10 mouse cellular contexts compared by ENCODE assay signal in genomic region chr12:86879446-86880085, GRCm38 (mm10). TPM values are rescaled to one million over a fixed set of nuclear protein-coding genes. Genes with fewer than 3 reads are reported as not detected.
DNase-seq lines count a peak whose midpoint lies in the region; ATAC-seq and TF ChIP-seq lines count a peak whose summit lies in the region.
"Had no signal": no experiment of that assay in that cellular context is flagged by ENCODE, and none has a peak within 500 bp of the region (broad histone marks: within the 10 kb centered on the region; RNA-seq: fewer than 3 reads in every experiment).

No protein-coding gene starts in this region.

- peaks cover 14% of the 10 kb centered on the region for H3K4me1 ChIP-seq in stomach, embryonic 14.5 days (ENCODE audit: control insufficient read depth, insufficient read depth, low read length)
- H3K4me1 ChIP-seq in stomach, postnatal 0 days (replicated peaks; ENCODE audit: control insufficient read depth, insufficient read depth), result peaks cover 2% of the 10 kb centered on the region; the same call in 1 of the 2 replicates
- H3K4me1 ChIP-seq in hindbrain, embryonic 16.5 days (ENCODE audit: control insufficient read depth, insufficient read depth, low read depth, low read length), result peaks cover 20% of the 10 kb centered on the region
- peaks cover 9% of the 10 kb centered on the region; the same call in 1 of the 2 replicates for H3K4me1 ChIP-seq in cerebellum, adult 2 months (ENCODE audit: control insufficient read depth, insufficient read depth, low read length)

- ATAC-seq in stomach, embryonic 14.5 days (ENCODE audit: insufficient number of reproducible peaks, insufficient read depth, low FRiP score, low read depth), result no peak
- ATAC-seq in stomach, postnatal 0 days (ENCODE audit: low FRiP score, low TSS enrichment), result no peak
- ATAC-seq in hindbrain, embryonic 16.5 days, result no peak

- H3K4me2 ChIP-seq in stomach, embryonic 14.5 days (replicated peaks; ENCODE audit: low read depth, low read length), result no peak overlapping the region
- H3K4me2 ChIP-seq in stomach, postnatal 0 days (replicated peaks; ENCODE audit: low read depth), result no peak overlapping the region
- peak overlapping the region; percentile 65 for H3K4me2 ChIP-seq in hindbrain, embryonic 16.5 days (ENCODE audit: low read length)

- H3K9me3 ChIP-seq in stomach, embryonic 14.5 days (ENCODE audit: control insufficient read depth, low read depth, low read length), result no peaks in the 10 kb centered on the region
- no peaks in the 10 kb centered on the region for H3K9me3 ChIP-seq in stomach, postnatal 0 days (ENCODE audit: control insufficient read depth, low read length)
- H3K9me3 ChIP-seq in hindbrain, embryonic 16.5 days (ENCODE audit: control insufficient read depth, low read length), result no peaks in the 10 kb centered on the region

- H3K4me3 ChIP-seq in stomach, embryonic 14.5 days (ENCODE audit: low read depth, low read length), result no peak overlapping the region
- no peak overlapping the region for H3K4me3 ChIP-seq in stomach, postnatal 0 days (ENCODE audit: low read depth, low read length)
- H3K4me3 ChIP-seq in hindbrain, embryonic 16.5 days (ENCODE audit: low read length), result peak overlapping the region; percentile 33
- H3K4me3 ChIP-seq in cerebellum, adult 2 months (replicated peaks; ENCODE audit: insufficient read depth, low read depth, low read length), result no peak overlapping the region

- peaks cover 4% of the 10 kb centered on the region for H3K36me3 ChIP-seq in stomach, embryonic 14.5 days (ENCODE audit: control insufficient read depth, insufficient read depth, low read length)
- H3K36me3 ChIP-seq in stomach, postnatal 0 days (ENCODE audit: control insufficient read depth, insufficient read depth, low read length), result peaks cover 4% of the 10 kb centered on the region; the same call in 1 of the 2 replicates
- no peaks in the 10 kb centered on the region for H3K36me3 ChIP-seq in hindbrain, embryonic 16.5 days (ENCODE audit: control insufficient read depth, insufficient read depth, low read length)

- TF ChIP-seq EP300 in stomach, postnatal 0 days (optimal IDR thresholded peaks at IDR 0.05), result no peak

- H3K27ac ChIP-seq in stomach, embryonic 14.5 days (ENCODE audit: low read length), result 0 out of 2 replicates have a peak overlapping the region, but pooled peaks have one; percentile 15
- H3K27ac ChIP-seq in stomach, postnatal 0 days (replicated peaks), result no peak overlapping the region
- peak overlapping the region; percentile 61 for H3K27ac ChIP-seq in hindbrain, embryonic 16.5 days (ENCODE audit: low read depth, low read length)
- no peak overlapping the region for H3K27ac ChIP-seq in cerebellum, adult 2 months (ENCODE audit: insufficient read depth, low read length)

- no peak overlapping the region for H3K9ac ChIP-seq in stomach, embryonic 14.5 days (replicated peaks; ENCODE audit: low read depth, low read length)
- H3K9ac ChIP-seq in stomach, postnatal 0 days (ENCODE audit: low read length), result no peak overlapping the region
- peak overlapping the region; percentile 33 for H3K9ac ChIP-seq in hindbrain, embryonic 16.5 days (ENCODE audit: low read depth, low read length)

- 62% methylated on average over 6 of the region's 6 CpGs for WGBS in stomach, embryonic 14.5 days
- WGBS in stomach, postnatal 0 days, result 61% methylated on average over 6 of the region's 6 CpGs
- 33% methylated on average over 6 of the region's 6 CpGs for WGBS in hindbrain, embryonic 16.5 days
- 41% methylated on average over 6 of the region's 6 CpGs for WGBS in cerebellum, adult 2 months

- no peak for TF ChIP-seq CTCF in stomach, postnatal 0 days (IDR thresholded peaks at IDR 0.05; ENCODE audit: low read depth)
- TF ChIP-seq CTCF in cerebellum, adult 2 months (IDR thresholded peaks at IDR 0.05; ENCODE audit: borderline replicate concordance, insufficient read depth, low read depth, low read length), result no peak

- no peak for TF ChIP-seq POLR2A in cerebellum, adult 2 months (IDR thresholded peaks at IDR 0.05; ENCODE audit: borderline replicate concordance, insufficient read depth, low read length)

- no peaks in the 10 kb centered on the region for H3K27me3 ChIP-seq in stomach, embryonic 14.5 days (ENCODE audit: control insufficient read depth, insufficient read depth, low read length)
- H3K27me3 ChIP-seq in stomach, postnatal 0 days (ENCODE audit: control insufficient read depth, insufficient read depth, low read length), result no peaks in the 10 kb centered on the region
- H3K27me3 ChIP-seq in hindbrain, embryonic 16.5 days (replicated peaks; ENCODE audit: control insufficient read depth, insufficient read depth, low read length), result no peaks in the 10 kb centered on the region
- no peaks in the 10 kb centered on the region for H3K27me3 ChIP-seq in cerebellum, adult 2 months (ENCODE audit: control insufficient read depth, insufficient read depth, low read length)

- DNase-seq in gastrocnemius, postnatal 10 days, result peak; percentile 3
- DNase-seq in gastrocnemius, postnatal 25 days, result no peak
- DNase-seq in stomach, postnatal 0 days (ENCODE audit: low spot score), result no peak
- no peak for DNase-seq in natural killer cell, adult 2 months (ENCODE audit: low spot score in 2 of 2)
- DNase-seq in cerebellum, adult 2 months, result no peak
- no peak for DNase-seq in thymus, postnatal 10 days (ENCODE audit: low spot score in 2 of 2)
- DNase-seq: B cell, adult 2 months; spleen, adult 18-20 months had no signal

RNA-seq across cellular contexts. Expression of gene Irf2bpl, which starts 5.0 kb away (rescaled TPM):
- 10 to 100 TPM; 42.9 to 46.7 TPM for total RNA-seq in gastrocnemius, postnatal 10 days (2021)
- 10 to 100 TPM; 22.0 to 24.0 TPM for total RNA-seq in gastrocnemius, postnatal 25 days (2021)
- 18.2 and 21.6 TPM in 2 replicates for polyA plus RNA-seq in stomach, embryonic 14.5 days (2014; fragmentation: Nextera tagmentation; extraction: Ambion mirVana)
- polyA plus RNA-seq in stomach, postnatal 0 days (2015; fragmentation: Nextera tagmentation; extraction: Ambion mirVana), result 19.1 and 19.8 TPM in 2 replicates
- 49.7 and 56.6 TPM in 2 replicates for polyA plus RNA-seq in hindbrain, embryonic 16.5 days (2015; fragmentation: Nextera tagmentation; extraction: Ambion mirVana)
- 48.6 and 53.9 TPM in 2 replicates for polyA plus RNA-seq in cerebellum, adult 2 months (2012; rRNA removed)

Comparison
In these comparisons a context has a peak if more than half of its experiments do, and no peak if none do; other contexts are left out.
1. H3K27ac ChIP-seq: peak in stomach, embryonic 14.5 days (single experiment) and hindbrain, embryonic 16.5 days (single experiment); none in stomach, postnatal 0 days (single experiment) and cerebellum, adult 2 months (single experiment).